Mouse (Mus musculus) stomach, embryonic 14.5 days (tissue): ENCODE measurements around the gene Pcbp1. TPM values are rescaled to one million over a fixed set of nuclear protein-coding genes. Genes with fewer than 3 reads are reported as not detected.

Experiments
- ATAC-seq: fragments of 200-750 bp; cut with Nextera tagmentation; 2 replicates; pipeline ENCODE4 v1.8.0; 2017; ENCODE audit warnings: low read depth, moderate TSS enrichment; ENCODE audit not compliant: insufficient number of reproducible peaks, insufficient read depth, low FRiP score
- H3K27ac ChIP-seq: fragments of 300-500 bp; sonication (generic); 2 replicates; pipeline ENCODE4 v1.5.1; 2014; ENCODE audit warnings: mild to moderate bottlenecking, low read length, moderate library complexity, mixed read lengths
- H3K27me3 ChIP-seq: fragments of 300-500 bp; sonication (generic); 2 replicates; pipeline ENCODE4 v1.6.1; 2014; ENCODE audit warnings: low read length, control low read depth, mixed read lengths; ENCODE audit not compliant: control insufficient read depth, insufficient read depth
- H3K36me3 ChIP-seq: fragments of 300-500 bp; sonication (generic); 2 replicates; pipeline ENCODE4 v1.6.1; 2014; ENCODE audit warnings: mild to moderate bottlenecking, control low read depth, low read length, moderate library complexity, mixed read lengths; ENCODE audit not compliant: control insufficient read depth, insufficient read depth
- H3K4me1 ChIP-seq: fragments of 300-500 bp; sonication (generic); 2 replicates; pipeline ENCODE4 v1.6.1; 2014; ENCODE audit warnings: low read length, control low read depth, mixed read lengths; ENCODE audit not compliant: control insufficient read depth, insufficient read depth
- H3K4me2 ChIP-seq: fragments of 300-500 bp; sonication (generic); replicated peaks from 2 replicates; pipeline ENCODE4 v1.6.1; 2014; ENCODE audit warnings: low read depth, low read length, control low read depth
- H3K4me3 ChIP-seq: fragments of 300-500 bp; sonication (generic); 2 replicates; pipeline ENCODE4 v1.5.1; 2014; ENCODE audit warnings: low read depth, low read length, control low read depth
- H3K9ac ChIP-seq: fragments of 300-500 bp; sonication (generic); replicated peaks from 2 replicates; pipeline ENCODE4 v1.6.1; 2014; ENCODE audit warnings: low read depth, mild to moderate bottlenecking, control low read depth, low read length, moderate library complexity, mixed read lengths
- H3K9me3 ChIP-seq: fragments of 300-500 bp; sonication (generic); 2 replicates; pipeline ENCODE4 v1.6.1; 2016; ENCODE audit warnings: low read depth, low read length, control low read depth; ENCODE audit not compliant: control insufficient read depth
- WGBS: fragments of 180-500 bp; shearing (Covaris S2); extraction: QIAGEN DNeasy Blood & Tissue Kit; methylation state at CpG from one replicate; pipeline ENCODE4 v1.1.7; 2014; 5-methylcytosine and 5-hydroxymethylcytosine counted together
- polyA plus RNA-seq: library from polyadenylated mRNA; unstranded; fragments of >200 nt; fragmentation: Nextera tagmentation; extraction: Ambion mirVana; gene quantifications from 2 replicates; pipeline ENCODE4 v1.2.1, GENCODE M21; 2014

Pcbp1 gene
- polyA plus RNA-seq, 1 experiment from 2014 or later, result 230 TPM

GRCm38 (mm10) chr6:86519767-86520345, 6.3 kb downstream of the Pcbp1 start:
- Histone ChIP-seq H3K4me2 (no peak overlapping the region), H3K9ac (no peak overlapping the region), H3K9me3 (no peaks in the 10 kb centered on the region), H3K36me3 (peaks cover 6% of the 10 kb centered on the region; the same call in 1 of the 2 replicates), H3K27ac (no peak overlapping the region), H3K4me1 (0 out of 2 replicates have a peak, but pooled peaks cover 3% of the 10 kb centered on the region), H3K27me3 (no peaks in the 10 kb centered on the region), H3K4me3 (no peak overlapping the region)
- 73% methylated on average over 3 of the region's 3 CpGs for WGBS
- ATAC-seq, result no peak

GRCm38 (mm10) chr6:86516021-86516420, 10.1 kb downstream of the Pcbp1 start:
- Histone ChIP-seq H3K4me2 (no peak overlapping the region), H3K9me3 (no peaks in the 10 kb centered on the region), H3K4me3 (no peak overlapping the region), H3K27ac (no peak overlapping the region), H3K27me3 (no peaks in the 10 kb centered on the region), H3K4me1 (no peaks in the 10 kb centered on the region), H3K9ac (no peak overlapping the region), H3K36me3 (no peaks in the 10 kb centered on the region)
- WGBS, result 72% methylated on average over 1 of the region's 1 CpGs
- no peak for ATAC-seq

- H3K27ac ChIP-seq, result no peak overlapping the region
- H3K4me2 ChIP-seq, result no peak overlapping the region
- no peak overlapping the region for H3K9ac ChIP-seq
- no peaks in the 10 kb centered on the region for H3K9me3 ChIP-seq
- ATAC-seq, result no peak
- no peaks in the 10 kb centered on the region for H3K36me3 ChIP-seq
- no peaks in the 10 kb centered on the region for H3K4me1 ChIP-seq
- H3K27me3 ChIP-seq, result no peaks in the 10 kb centered on the region
- no peak overlapping the region for H3K4me3 ChIP-seq
- 90% methylated on average over 4 of the region's 4 CpGs for WGBS
Measured at GRCm38 (mm10) chr6:86513296-86513695, 12.8 kb downstream of the Pcbp1 start.

GRCm38 (mm10) chr6:86510979-86511378, 15.1 kb downstream of the Pcbp1 start:
- no peak overlapping the region for H3K27ac ChIP-seq
- H3K27me3 ChIP-seq, result no peaks in the 10 kb centered on the region
- H3K36me3 ChIP-seq, result no peaks in the 10 kb centered on the region
- H3K9ac ChIP-seq, result no peak overlapping the region
- 51% methylated on average over 4 of the region's 4 CpGs for WGBS
- H3K4me1 ChIP-seq, result no peaks in the 10 kb centered on the region
- H3K4me3 ChIP-seq, result no peak overlapping the region
- H3K9me3 ChIP-seq, result no peaks in the 10 kb centered on the region
- H3K4me2 ChIP-seq, result no peak overlapping the region
- ATAC-seq, result no peak

- no peaks in the 10 kb centered on the region for H3K9me3 ChIP-seq
- H3K27me3 ChIP-seq, result no peaks in the 10 kb centered on the region
- H3K4me3 ChIP-seq, result no peak overlapping the region
- 76% methylated on average over 3 of the region's 3 CpGs for WGBS
- no peaks in the 10 kb centered on the region for H3K36me3 ChIP-seq
- H3K9ac ChIP-seq, result no peak overlapping the region
- H3K4me2 ChIP-seq, result no peak overlapping the region
- no peak overlapping the region for H3K27ac ChIP-seq
- no peaks in the 10 kb centered on the region for H3K4me1 ChIP-seq
- ATAC-seq, result no peak
Measured at GRCm38 (mm10) chr6:86509866-86510200, 16.3 kb downstream of the Pcbp1 start.

- WGBS, result 78% methylated on average over 4 of the region's 4 CpGs
Measured at GRCm38 (mm10) chr6:86509194-86509865, 16.8 kb downstream of the Pcbp1 start.

GRCm38 (mm10) chr6:86508736-86509135, 17.4 kb downstream of the Pcbp1 start:
- WGBS, result 82% methylated on average over 3 of the region's 3 CpGs
- no peak overlapping the region for H3K4me2 ChIP-seq
- H3K4me3 ChIP-seq, result no peak overlapping the region
- H3K36me3 ChIP-seq, result no peaks in the 10 kb centered on the region
- no peak for ATAC-seq
- H3K27me3 ChIP-seq, result no peaks in the 10 kb centered on the region
- no peak overlapping the region for H3K27ac ChIP-seq
- no peak overlapping the region for H3K9ac ChIP-seq
- H3K9me3 ChIP-seq, result no peaks in the 10 kb centered on the region
- no peaks in the 10 kb centered on the region for H3K4me1 ChIP-seq

More at GRCm38 (mm10) chr6:86509194-86509865, 16.8 kb downstream of the Pcbp1 start:
- Histone ChIP-seq H3K4me3 (no peak overlapping the region), H3K9ac (no peak overlapping the region), H3K4me2 (no peak overlapping the region), H3K36me3 (no peaks in the 10 kb centered on the region), H3K27me3 (no peaks in the 10 kb centered on the region), H3K4me1 (no peaks in the 10 kb centered on the region), H3K27ac (no peak overlapping the region), H3K9me3 (no peaks in the 10 kb centered on the region)
- ATAC-seq, result no peak

GRCm38 (mm10) chr6:86507116-86507515, 19.0 kb downstream of the Pcbp1 start:
- ATAC-seq, result no peak
- H3K36me3 ChIP-seq, result no peaks in the 10 kb centered on the region
- H3K9ac ChIP-seq, result no peak overlapping the region
- H3K9me3 ChIP-seq, result no peaks in the 10 kb centered on the region
- no peak overlapping the region for H3K4me3 ChIP-seq
- H3K4me1 ChIP-seq, result no peaks in the 10 kb centered on the region
- no peak overlapping the region for H3K27ac ChIP-seq
- no peaks in the 10 kb centered on the region for H3K27me3 ChIP-seq
- no peak overlapping the region for H3K4me2 ChIP-seq

GRCm38 (mm10) chr6:86506309-86506708, 19.8 kb downstream of the Pcbp1 start:
- Histone ChIP-seq H3K27ac (no peak overlapping the region), H3K27me3 (no peaks in the 10 kb centered on the region), H3K9me3 (no peaks in the 10 kb centered on the region), H3K4me3 (no peak overlapping the region), H3K9ac (no peak overlapping the region), H3K36me3 (no peaks in the 10 kb centered on the region), H3K4me1 (no peaks in the 10 kb centered on the region), H3K4me2 (no peak overlapping the region)
- WGBS, result 81% methylated on average over 3 of the region's 3 CpGs
- ATAC-seq, result no peak
